Mouse (Mus musculus) embryo, embryonic 9.5 days (tissue): ENCODE results near the gene Tmem56.
A peak's percentile ranks its signal among the peaks of the same experiment; 100 is the strongest.

Source experiments
- DNase-seq: peaks from one replicate; pipeline ENCODE4 v3.0.0-alpha.2; 2017; ENCODE audit errors: extremely low spot score

Gene Tmem56

DNA sequence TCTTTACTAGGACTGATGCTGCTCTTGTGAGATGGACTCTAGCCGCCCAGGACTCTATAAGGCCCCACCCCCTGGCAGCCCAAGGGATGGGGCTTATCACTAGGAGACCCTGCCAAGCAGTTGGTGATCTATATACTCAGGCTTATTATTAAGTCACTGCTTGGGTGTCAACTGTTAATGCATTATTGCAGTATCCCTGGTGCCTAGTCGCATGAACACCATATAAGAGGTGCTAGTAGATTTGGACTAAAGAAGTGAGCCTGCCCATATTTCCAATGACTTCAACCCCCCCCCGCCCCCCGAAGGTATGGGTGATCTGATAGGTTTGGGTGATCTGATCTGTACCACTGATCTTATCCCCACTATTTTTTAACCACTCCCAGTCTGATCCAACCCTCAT is at the start of gene Tmem56:
Gene Tmem56 (minus strand): TSS at position 101 of the 400 bp plus-strand sequence.
- DNase-seq, result no peak

DNA sequence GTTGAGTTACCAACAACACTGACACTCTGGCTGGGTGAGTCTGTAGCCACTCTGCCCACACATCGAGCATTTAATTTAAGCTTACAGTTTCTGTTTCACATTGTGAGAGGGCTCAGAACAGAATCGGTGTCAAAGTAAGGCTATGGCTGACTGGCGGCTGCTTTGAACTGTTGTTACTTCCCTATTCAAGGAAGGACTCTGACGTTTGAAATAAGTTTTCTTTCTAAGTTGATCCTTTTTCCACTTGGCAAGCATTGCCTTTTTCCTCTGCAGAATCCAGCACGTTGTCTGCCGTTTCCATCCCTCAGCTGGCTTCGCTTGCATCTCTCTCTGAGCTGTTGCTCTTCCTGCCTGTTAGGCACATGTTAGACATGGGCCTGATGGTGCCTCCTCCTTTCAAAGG is 47.3 kb upstream of the Tmem56 start:
- DNase-seq, result no peak

DNA sequence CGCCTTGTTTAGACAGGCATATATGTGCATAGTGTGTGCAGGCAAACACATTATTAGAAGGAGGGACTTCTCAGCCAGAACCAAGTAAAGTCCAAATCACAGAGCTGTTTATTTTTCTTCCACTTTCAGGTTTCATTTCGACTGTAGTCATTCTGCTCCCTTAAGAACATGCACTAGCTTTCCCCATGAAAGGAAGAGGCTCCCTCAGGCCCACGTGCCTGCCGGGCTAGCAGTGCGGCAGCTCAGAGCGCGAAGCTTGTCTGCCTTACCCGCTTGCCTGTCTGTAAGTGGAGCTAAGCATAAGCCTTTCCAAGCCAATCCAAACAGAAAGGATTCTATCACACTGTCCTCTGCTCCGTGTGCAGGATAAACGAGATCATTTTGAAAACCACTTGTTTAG is 46.7 kb upstream of the Tmem56 start:
- DNase-seq, result no peak

DNA sequence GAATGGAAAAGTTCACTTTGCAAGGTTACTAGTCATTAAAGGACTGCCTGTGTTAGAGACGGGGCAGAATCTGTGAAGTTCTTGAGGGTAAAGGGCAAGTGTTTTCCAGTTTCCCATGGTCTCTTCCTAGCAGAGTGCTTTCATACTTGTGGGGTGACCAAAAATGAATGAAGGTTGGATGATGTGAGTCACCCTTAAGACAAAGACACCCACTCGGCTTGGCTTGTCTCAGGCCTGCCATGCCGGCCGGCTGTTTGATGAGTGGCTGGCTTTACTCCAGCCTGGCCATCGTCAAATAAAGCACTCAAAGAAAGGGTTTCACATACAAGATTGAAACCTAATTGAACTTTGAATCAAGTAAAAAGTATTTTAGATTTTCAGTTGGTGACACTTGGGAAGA is 44.5 kb upstream of the Tmem56 start:
- DNase-seq, result no peak

DNA sequence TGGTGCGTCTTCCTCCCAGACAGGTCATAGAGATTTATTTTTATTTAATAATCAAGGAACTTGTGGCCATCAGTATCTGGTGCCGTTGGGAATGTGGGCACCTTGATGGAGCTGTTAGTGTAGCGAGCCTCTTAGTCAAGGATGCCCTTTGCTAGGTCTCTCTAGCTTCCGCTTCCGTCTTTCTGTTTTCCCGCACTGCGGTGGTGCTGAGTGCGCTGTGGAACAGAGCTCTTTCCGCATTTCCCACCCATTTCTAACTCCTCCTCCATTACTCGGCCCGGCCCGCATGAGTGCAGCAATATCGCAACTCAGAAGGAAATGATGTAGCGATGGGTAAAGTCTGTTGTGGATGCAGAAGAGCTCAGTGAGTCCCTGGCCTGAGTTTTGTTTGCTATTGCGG is 40.5 kb upstream of the Tmem56 start:
- no peak for DNase-seq

DNA sequence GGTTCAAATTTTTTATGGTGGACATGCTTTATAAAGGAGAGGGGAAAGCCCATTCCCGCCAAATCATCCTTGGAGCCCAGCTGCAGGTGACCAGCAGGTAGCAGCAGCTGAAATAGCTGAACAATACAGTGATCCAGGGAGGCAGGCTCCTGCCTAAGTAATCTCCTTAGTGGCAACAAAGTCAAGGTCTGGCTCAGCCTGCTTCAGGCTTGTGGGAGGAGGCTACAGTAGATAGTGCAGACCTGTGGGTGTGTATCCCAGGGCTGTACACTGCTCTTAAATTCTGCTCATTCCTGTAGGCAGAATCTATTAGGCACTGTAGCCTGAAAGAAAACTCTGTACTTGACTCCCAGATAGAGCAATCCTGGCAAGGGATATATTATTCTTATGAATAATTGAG is 38.0 kb upstream of the Tmem56 start:
- no peak for DNase-seq

DNA sequence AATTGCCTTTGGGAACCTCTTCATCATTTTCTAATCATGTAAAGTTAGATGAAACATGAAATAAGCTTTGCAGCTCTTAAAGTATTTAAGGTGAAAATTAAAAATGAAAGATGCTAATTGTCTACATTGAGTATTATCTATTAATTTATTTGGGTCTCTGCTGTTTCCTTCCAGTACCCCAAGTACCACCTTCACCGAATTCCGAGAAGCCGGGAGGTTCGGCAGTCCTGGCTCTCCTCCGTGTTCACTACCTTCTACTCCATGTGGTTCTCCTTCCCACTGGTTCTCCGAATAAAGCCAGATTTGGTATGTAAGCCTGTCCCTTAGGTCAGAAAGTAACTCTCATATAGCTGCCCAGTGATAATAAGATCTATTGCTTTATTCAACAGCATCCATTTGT is 37.0 kb upstream of the Tmem56 start:
- no peak for DNase-seq

DNA sequence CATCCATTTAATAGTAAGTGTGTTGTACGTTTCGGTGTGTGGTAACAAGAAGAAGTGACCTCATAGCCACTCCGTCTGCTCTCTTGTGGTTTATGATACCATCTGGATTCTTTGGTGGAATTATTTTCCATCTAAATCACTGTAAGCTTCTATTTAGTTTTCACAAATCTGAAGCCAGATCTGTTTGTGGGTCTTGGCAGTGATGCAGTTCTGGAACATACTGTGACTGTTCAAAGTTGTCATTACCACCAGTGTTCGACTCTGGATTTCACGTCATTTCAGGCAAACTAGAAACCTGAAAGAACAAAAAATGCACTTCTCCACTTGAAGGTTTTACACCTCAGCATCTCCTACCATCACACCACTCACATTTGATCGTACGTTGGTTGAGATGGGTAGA is 32.6 kb upstream of the Tmem56 start:
- DNase-seq, result no peak

DNA sequence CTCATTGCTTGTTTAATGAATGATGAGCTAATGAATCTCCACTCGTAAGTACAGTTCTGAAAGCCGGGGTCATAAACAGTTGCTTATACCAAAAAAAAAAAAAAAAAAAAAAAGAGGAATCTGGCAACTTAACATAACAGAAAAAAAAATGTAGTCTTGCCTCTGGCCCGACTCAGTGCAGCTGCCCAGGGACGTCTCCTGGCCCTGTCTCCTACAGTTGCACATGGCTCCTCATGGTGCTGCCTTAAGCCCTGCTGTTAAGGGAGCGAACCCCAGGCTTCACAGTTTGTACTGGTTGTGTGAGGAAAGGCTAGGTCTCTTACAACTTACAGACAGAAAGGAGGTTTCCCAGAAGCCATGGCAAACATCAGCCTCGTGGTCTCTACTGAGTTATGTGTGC is 31.3 kb upstream of the Tmem56 start:
- DNase-seq, result no peak

DNA sequence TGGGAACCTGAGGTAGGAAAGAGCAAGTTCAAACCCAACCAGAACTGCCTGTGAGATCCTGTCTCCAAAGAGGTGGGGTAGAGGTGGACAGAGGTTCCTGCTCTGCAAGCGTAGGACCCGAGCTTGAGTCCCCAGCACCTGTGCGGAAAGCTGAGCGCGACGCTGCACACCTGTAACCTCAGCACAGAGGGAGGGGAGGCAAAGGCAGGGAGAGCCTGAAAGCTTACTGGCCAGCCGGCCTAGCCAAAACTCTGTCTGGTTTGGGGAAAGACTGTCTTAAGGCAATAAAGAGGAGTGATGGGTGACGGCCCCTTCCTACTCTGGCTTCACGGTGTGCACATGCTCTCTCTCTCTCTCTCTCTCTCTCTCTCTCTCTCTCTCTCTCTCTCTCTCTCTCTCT is 30.1 kb upstream of the Tmem56 start:
- no peak for DNase-seq

DNA sequence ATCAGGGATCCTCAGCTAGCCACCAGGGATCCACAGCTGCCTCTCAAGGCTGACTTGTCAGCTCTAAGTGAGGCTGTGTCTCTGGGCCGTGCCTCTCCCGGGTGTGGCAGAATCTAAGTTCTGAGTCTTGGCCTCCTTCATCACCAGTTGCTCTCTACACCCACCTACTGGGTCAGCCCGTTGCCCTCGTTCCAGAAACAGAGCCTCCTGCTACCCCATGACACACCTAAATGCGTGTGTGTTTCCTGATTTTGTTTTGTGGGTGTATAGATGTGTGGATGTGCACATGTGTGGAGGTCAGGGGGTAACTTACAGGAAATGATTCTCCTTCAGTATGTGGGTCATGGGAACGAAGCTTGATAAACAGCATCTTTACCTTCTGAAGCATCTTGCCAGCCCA is 29.5 kb upstream of the Tmem56 start:
- no peak for DNase-seq

DNA sequence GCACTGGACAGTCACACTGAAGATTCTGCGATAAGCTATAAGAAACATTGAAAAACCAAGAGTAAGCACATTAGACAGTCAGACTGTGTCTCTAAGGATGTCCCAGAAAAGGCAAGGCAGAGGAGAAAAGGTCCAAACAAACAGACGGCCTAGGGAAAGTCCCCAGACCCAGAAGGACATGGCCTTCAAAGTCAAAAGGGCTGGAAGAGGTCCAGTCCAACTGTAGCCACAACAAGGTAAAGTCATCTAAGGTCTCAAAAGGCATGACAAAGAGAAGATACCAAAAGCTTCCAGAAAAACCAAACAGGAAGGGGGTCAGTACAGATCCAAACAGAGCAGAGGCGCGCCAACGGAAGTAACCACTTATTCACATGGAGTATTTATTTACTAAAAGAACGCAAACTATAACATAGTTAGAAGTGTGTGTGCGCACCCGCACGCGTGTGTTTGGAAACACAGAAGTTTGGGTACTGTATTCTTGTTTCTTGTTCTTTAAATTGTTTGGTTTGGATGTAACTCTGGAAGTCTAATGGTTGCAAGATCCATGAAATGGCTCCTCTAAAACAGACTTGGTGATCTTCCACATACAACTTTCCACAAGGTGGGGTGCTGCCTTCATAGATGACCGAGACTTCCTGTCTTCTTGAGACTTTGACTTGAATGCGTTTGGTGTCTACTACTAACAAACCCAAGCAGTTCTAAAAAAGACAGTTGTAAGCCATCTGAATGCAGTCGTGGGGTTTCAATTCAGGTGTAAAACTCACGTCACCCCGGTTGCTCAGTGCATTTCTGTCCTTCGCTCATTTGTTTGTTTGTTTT is 27.2 kb upstream of the Tmem56 start:
- DNase-seq, result no peak

DNA sequence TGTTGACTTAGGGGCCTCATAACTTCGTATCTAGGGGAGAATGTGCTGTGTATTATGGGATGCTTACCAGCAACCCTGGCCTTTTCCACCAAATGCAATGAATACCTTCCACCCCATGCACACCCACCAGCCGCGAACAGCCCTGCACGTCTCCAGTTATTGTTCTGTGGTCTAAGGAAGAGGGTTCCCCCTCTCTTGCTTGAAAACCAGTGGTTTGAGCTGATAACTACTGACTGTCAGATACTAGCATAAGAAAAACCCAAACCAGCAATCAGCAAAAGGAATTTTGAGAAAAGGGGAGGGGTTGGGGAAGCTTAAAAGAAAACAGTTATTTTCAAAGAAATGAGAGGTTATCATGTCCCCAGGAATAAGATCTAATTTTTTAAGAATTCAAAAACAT is 26.5 kb upstream of the Tmem56 start:
- DNase-seq, result no peak

DNA sequence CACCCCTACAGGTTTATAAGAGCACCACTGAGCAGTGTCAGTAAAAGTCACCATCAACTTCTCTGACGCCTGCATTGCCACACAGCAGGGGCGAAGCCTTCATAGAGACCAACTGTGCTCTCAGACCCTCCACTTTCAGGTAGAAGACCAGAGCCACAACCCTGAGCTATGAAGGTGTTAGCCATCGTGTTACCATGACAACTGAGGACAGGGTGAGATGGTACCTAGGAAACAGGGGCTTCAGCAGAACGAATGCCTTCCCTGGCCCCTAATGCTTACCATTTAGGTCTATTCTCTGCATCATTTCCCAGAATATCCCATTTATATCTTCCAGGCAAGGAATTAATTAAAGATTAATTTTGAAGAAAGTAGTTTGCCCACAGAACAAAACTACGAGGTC is 26.0 kb upstream of the Tmem56 start:
- no peak for DNase-seq

DNA sequence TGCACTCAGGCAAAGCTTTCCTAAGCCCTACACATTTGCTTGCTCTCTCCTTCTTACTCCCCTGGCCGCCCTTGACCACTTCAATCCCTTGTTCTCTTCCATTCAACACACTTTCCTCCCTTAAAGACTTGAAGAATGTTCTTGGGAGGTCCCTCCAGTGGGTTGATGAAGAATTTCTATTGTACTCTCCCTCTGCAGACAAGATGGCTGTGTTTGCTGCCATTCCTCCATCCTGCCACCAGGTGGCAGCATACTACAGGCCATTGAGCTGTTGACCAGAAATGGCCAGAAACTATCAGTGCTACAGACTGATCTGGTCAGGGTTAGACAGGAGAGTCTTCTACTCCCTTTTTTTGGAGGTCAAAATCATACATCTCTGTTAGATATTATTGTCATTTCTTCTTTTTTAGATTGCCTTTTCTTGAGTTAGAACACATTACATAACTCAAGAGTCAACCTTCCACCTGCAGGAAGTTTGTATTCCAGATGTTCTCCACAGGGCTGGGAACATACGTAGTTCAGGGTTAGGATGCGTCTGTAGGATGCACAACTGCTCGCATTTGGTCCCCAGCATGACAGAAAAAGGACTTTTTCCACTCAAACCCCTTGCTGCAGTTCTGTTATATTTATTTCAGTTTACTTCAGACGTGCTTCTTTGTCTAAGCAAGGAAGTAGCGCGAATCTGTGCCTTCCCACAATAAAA is 24.8 kb upstream of the Tmem56 start:
- DNase-seq, result peak; percentile 77

DNA sequence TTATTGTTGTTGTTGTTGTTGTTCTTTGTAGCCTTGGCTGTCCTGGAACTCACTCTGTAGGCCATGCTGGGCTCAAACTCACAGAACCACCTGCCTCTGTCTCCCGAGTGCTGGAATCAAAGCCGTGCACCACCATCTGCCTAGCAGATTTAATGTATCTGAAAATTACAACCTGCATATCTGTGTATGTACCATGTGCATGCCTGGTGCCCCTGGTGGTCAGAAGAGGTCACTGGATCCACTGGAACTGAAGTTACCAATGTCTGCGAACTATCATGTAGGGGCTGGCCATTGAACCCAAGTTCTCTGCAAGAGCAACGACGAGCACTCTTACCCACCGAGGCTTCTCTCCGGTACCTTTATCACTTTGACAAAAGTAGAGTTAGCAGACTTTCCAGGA is 23.7 kb upstream of the Tmem56 start:
- DNase-seq, result no peak

DNA sequence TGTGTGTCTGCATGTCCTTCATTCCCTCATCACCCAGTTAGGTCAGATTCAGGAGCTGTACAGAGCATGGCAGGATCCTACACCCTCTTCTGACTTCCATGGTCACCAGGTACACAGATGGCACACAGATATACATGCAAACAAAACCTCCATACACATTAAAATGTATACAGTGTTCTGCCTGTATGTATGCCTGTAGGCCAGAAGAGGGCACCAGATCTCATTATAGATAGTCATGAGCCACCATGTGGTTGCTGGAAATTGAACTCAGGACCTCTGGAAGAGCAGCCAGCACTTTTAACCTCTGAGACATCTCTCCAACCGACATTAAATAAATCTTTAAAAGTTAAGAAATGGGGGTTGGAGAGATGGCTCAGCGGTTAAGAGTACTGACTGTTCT is 11.3 kb upstream of the Tmem56 start:
- no peak for DNase-seq

DNA sequence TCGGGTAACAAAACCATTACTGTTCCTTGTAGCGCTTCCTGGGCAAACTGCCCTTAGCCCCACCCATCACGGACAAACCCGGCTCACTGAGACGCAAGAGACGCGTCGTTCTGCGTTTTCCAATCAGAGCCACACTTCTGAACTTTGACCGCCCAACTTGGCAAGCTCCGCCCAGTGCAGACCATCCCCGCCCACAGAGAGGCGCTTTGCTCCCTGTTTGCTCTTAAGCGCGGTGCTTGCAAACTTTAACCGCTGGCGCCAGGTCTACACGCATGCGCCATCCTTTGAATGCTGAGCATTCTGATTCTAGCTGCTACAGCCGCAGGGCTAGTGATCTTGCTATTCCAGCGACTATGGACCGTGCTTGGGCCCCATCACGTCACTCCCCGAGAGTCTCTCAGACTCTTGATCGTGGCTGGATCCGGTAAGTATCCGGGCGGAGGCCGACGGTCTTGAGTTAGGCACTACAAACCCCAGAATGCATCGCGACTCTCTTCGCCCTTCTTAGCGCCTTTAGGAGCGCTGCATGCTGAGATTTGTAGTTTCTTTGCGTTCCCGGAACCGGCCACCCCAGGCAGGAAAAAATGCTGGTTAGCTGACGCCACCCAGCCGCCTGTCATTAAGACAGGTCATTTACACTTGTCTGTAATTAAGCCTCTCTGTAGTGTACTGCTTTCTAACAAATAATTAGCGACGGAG is 8.8 kb upstream of the Tmem56 start, which contains the start of gene Alg14:
Gene Alg14 (plus strand): TSS at position 214 of the 699 bp plus-strand sequence.
- peak; percentile 96 for DNase-seq

DNA sequence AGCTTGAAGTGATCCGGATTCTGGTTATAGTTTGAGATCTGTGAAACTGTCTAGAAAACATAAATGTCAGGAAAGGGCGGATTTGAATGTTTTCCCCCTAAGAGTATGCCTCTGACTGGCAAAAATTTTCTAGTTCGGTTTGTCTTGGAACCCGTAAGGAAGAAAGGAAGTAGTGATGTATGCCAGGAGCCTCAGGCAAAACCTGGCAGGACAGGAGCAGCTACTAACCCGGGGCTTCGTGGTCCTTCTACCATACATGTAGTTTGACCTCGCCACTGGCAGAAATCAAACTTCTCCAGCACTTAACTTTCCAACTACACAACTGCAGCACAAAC is 8.3 kb upstream of the Tmem56 start:
- no peak for DNase-seq

DNA sequence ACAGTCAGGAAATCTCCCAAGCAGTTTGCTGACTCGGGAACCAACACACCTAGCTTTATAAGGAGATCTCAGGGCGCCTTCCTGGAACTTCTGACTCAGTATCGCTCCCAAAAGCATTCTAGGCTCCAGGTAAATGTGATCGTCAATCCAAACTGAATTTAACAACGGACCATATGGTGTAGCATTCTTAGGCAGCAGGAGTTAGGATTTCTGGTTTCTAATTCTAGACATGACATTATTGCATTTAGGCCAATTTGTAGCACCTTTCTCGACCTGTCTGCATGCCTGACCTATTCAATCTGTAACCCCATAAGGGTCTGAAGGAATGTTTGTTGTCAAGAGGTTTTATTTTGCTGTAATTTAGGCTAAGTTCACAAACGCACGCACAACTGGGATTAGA is 7.8 kb upstream of the Tmem56 start:
- DNase-seq, result no peak

DNA sequence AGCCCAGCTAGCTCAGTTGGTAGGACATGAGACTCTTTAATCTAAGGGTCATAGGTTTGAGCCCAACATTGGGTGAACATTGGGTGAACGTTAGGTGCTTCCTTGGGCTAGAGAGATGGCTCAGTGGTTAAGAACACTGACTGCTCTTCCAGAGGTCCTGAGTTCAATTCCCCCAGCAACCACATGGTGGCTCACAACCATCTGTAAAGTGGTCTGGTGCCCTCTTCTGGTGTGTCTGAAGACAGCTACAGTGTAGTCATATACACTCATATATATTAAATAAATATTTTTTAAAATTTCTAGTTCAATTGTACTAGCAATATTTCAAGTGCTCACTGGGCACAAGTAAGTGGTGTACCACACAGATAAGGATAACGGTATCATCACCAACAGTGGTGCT is 4.3 kb upstream of the Tmem56 start:
- DNase-seq, result no peak

DNA sequence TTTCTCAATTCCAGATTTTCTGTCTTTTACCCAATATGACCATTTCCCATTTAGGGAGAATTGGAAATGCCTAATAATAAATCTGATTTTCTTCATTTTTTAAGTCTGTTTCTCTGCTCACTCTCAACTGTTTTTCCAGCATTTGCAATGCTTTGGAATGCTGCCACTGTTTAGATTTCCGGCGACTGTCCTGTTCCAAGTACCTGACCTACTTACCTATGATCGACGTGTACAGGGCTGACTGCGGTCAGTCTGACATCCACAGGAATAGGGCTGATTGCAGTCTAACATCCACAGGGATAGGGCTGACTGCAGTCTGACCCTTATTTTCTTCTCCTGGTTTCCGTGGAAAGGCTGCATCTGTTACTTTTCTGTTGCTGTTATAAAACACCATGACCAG is 2.3 kb upstream of the Tmem56 start:
- no peak for DNase-seq

DNA sequence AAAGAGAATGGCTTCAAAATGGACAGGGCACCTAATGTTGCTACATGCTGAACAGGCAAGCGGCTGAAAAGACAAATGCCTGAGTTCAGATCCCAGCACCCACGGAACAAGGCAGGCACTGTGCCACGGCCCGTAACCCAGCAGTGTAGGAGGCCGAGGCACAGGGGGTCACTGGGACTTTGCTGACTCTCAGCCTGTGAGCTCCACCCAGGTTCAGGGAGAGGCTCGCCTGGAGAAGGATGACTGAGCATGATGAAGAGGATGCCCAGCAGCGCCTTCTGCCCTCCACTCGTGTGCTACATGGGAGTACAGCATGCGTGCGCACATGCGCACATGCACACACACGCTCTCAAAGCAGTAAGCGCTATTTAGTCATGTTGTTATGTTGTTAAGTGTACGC is 3.2 kb downstream of the Tmem56 start:
- no peak for DNase-seq
